ENCODE assay signal across 23 mouse cellular contexts in the genomic region with DNA sequence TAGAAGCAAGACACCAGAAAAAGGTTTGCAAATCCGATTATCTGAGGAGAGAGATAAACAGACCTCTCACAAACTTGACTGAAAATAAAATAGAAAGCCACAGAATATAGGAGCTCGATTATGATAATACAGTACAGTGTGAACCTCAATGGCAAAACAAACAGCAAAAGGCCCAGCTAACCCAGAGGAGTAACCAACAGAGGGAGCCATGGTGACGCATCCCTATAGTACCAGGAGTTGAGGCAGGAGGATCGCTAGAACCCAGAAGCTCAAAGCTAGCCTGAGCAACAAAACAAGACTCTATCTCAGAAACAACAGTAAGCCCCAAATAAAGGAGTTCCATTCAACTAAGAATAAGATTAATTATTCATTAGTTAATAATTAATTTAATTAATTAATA.
DNase-seq lines count a peak whose midpoint lies in the region; ATAC-seq lines count a peak whose summit lies in the region.
"Had no signal": no experiment of that assay in that cellular context is flagged by ENCODE, and none has a peak within 500 bp of the region (broad histone marks: within the 10 kb centered on the region; RNA-seq: fewer than 3 reads in every experiment).

No protein-coding gene starts in this region.

- no peaks in the 10 kb centered on the region for H3K36me3 ChIP-seq in midbrain, embryonic 13.5 days
- no peaks in the 10 kb centered on the region for H3K36me3 ChIP-seq in midbrain, embryonic 16.5 days (ENCODE audit: control insufficient read depth, insufficient read depth, low read length)
- no peaks in the 10 kb centered on the region for H3K36me3 ChIP-seq in hindbrain, embryonic 14.5 days (replicated peaks; ENCODE audit: control insufficient read depth, insufficient read depth)
- H3K36me3 ChIP-seq in kidney, embryonic 16.5 days (ENCODE audit: insufficient read depth, low read length) = no peaks in the 10 kb centered on the region
- H3K36me3 ChIP-seq: embryonic facial prominence, embryonic 15.5 days; forebrain, embryonic 15.5 days; G1E; lung, embryonic 15.5 days; neural tube, embryonic 12.5 days had no signal

- no peak overlapping the region for H3K4me2 ChIP-seq in midbrain, embryonic 13.5 days (replicated peaks)
- H3K4me2 ChIP-seq in midbrain, embryonic 16.5 days (ENCODE audit: low read length) = no peak overlapping the region
- no peak overlapping the region for H3K4me2 ChIP-seq in hindbrain, embryonic 14.5 days (replicated peaks)
- H3K4me2 ChIP-seq in kidney, embryonic 16.5 days (replicated peaks; ENCODE audit: low read depth, low read length) = no peak overlapping the region
- H3K4me2 ChIP-seq: embryonic facial prominence, embryonic 15.5 days; forebrain, embryonic 15.5 days; heart, embryonic 15.5 days; lung, embryonic 15.5 days; neural tube, embryonic 12.5 days had no signal

- H3K27ac ChIP-seq in midbrain, embryonic 13.5 days = no peak overlapping the region
- H3K27ac ChIP-seq in midbrain, embryonic 16.5 days (ENCODE audit: low read length) = no peak overlapping the region
- no peak overlapping the region for H3K27ac ChIP-seq in hindbrain, embryonic 14.5 days
- no peak overlapping the region for H3K27ac ChIP-seq in kidney, embryonic 16.5 days (ENCODE audit: low read length)
- H3K27ac ChIP-seq: embryonic facial prominence, embryonic 15.5 days; forebrain, embryonic 15.5 days; heart, embryonic 15.5 days; hindbrain, postnatal 0 days; lung, embryonic 15.5 days; neural tube, embryonic 12.5 days had no signal

- no peaks in the 10 kb centered on the region for H3K4me1 ChIP-seq in midbrain, embryonic 13.5 days (replicated peaks)
- no peaks in the 10 kb centered on the region for H3K4me1 ChIP-seq in midbrain, embryonic 16.5 days (ENCODE audit: control insufficient read depth, insufficient read depth, low read length)
- no peaks in the 10 kb centered on the region for H3K4me1 ChIP-seq in hindbrain, embryonic 14.5 days (replicated peaks; ENCODE audit: control insufficient read depth, insufficient read depth, low read length)
- no peaks in the 10 kb centered on the region for H3K4me1 ChIP-seq in kidney, embryonic 16.5 days (ENCODE audit: insufficient read depth, low read length)
- H3K4me1 ChIP-seq: embryonic facial prominence, embryonic 15.5 days; forebrain, embryonic 15.5 days; heart, embryonic 15.5 days; lung, embryonic 15.5 days; neural tube, embryonic 12.5 days had no signal

- ATAC-seq in midbrain, embryonic 13.5 days = peak; percentile 51; the same call in 1 of the 2 replicates
- ATAC-seq in midbrain, embryonic 16.5 days = no peak
- no peak for ATAC-seq in hindbrain, embryonic 14.5 days (ENCODE audit: low FRiP score)
- ATAC-seq in kidney, embryonic 16.5 days (ENCODE audit: low FRiP score, low TSS enrichment) = no peak
- ATAC-seq: forebrain, embryonic 15.5 days; hindbrain, postnatal 0 days; intestine, embryonic 16.5 days had no signal

- peak; percentile 43 for DNase-seq in ES-CJ7 (ENCODE audit: low read depth, low spot score)
- DNase-seq in ZHBTc4 (ENCODE audit: low read depth, low spot score) = peak; percentile 28
- no peak for DNase-seq in right cerebral cortex, postnatal 4 days
- no peak for DNase-seq in hindbrain, embryonic 14.5 days (ENCODE audit: low spot score)
- DNase-seq: adrenal gland, postnatal 10 days; cerebellum, adult 9-10 months; heart, postnatal 4 days; kidney, postnatal 4 days; lung, postnatal 4 days; retina, postnatal 1 day; right cerebral cortex, postnatal 25 days; thymus, postnatal 25 days had no signal

- no peaks in the 10 kb centered on the region for H3K9me3 ChIP-seq in midbrain, embryonic 13.5 days
- no peaks in the 10 kb centered on the region for H3K9me3 ChIP-seq in midbrain, embryonic 16.5 days (replicated peaks; ENCODE audit: control insufficient read depth, low read length, poor library complexity, severe bottlenecking)
- no peaks in the 10 kb centered on the region for H3K9me3 ChIP-seq in hindbrain, embryonic 14.5 days (ENCODE audit: control insufficient read depth, low read length)
- H3K9me3 ChIP-seq in kidney, embryonic 16.5 days (ENCODE audit: low read length) = no peaks in the 10 kb centered on the region
- H3K9me3 ChIP-seq: embryonic facial prominence, embryonic 15.5 days; forebrain, embryonic 15.5 days; G1E; heart, embryonic 15.5 days; lung, embryonic 15.5 days; neural tube, embryonic 12.5 days had no signal

- WGBS in midbrain, embryonic 13.5 days = 77% methylated on average over 4 of the region's 4 CpGs
- WGBS in midbrain, embryonic 16.5 days = 80% methylated on average over 4 of the region's 4 CpGs
- WGBS in hindbrain, embryonic 14.5 days = 87% methylated on average over 4 of the region's 4 CpGs
- 76% methylated on average over 4 of the region's 4 CpGs for WGBS in kidney, embryonic 16.5 days

- H3K9ac ChIP-seq in midbrain, embryonic 13.5 days (replicated peaks) = no peak overlapping the region
- H3K9ac ChIP-seq in midbrain, embryonic 16.5 days (ENCODE audit: low read depth, low read length) = no peak overlapping the region
- no peak overlapping the region for H3K9ac ChIP-seq in hindbrain, embryonic 14.5 days
- no peak overlapping the region for H3K9ac ChIP-seq in kidney, embryonic 16.5 days (replicated peaks; ENCODE audit: low read length)
- H3K9ac ChIP-seq: embryonic facial prominence, embryonic 15.5 days; forebrain, embryonic 15.5 days; heart, embryonic 15.5 days; lung, embryonic 15.5 days; neural tube, embryonic 12.5 days had no signal

- no peak overlapping the region for H3K4me3 ChIP-seq in midbrain, embryonic 13.5 days (replicated peaks)
- no peak overlapping the region for H3K4me3 ChIP-seq in midbrain, embryonic 16.5 days (ENCODE audit: low read depth, low read length)
- H3K4me3 ChIP-seq in hindbrain, embryonic 14.5 days (replicated peaks; ENCODE audit: low read length) = no peak overlapping the region
- no peak overlapping the region for H3K4me3 ChIP-seq in kidney, embryonic 16.5 days (ENCODE audit: low read length)
- H3K4me3 ChIP-seq: embryonic facial prominence, embryonic 15.5 days; forebrain, embryonic 15.5 days; heart, embryonic 15.5 days; lung, embryonic 15.5 days; neural tube, embryonic 12.5 days had no signal

- no peaks in the 10 kb centered on the region for H3K27me3 ChIP-seq in midbrain, embryonic 13.5 days
- H3K27me3 ChIP-seq in midbrain, embryonic 16.5 days (ENCODE audit: control insufficient read depth, insufficient read depth, low read depth, low read length) = no peaks in the 10 kb centered on the region
- H3K27me3 ChIP-seq in hindbrain, embryonic 14.5 days (ENCODE audit: control insufficient read depth, insufficient read depth, low read length) = no peaks in the 10 kb centered on the region
- H3K27me3 ChIP-seq in kidney, embryonic 16.5 days (ENCODE audit: insufficient read depth, low read length) = no peaks in the 10 kb centered on the region
- H3K27me3 ChIP-seq: embryonic facial prominence, embryonic 15.5 days; forebrain, embryonic 15.5 days; heart, embryonic 15.5 days; lung, embryonic 15.5 days; neural tube, embryonic 12.5 days had no signal

Comparison
In these comparisons a context has a peak if more than half of its experiments do, and no peak if none do; other contexts are left out.
1. DNase-seq: peak in ES-CJ7 (single experiment) and ZHBTc4 (single experiment); none in right cerebral cortex, postnatal 4 days (single experiment) and hindbrain, embryonic 14.5 days (single experiment).